Mouse (Mus musculus): ENCODE results near the gene Grin3b. TPM values are rescaled to one million over a fixed set of nuclear protein-coding genes. Genes with fewer than 3 reads are reported as not detected.
A peak's percentile ranks its signal among the peaks of the same experiment; 100 is the strongest.

The Grin3b gene
- polyA plus RNA-seq, 1 experiment from 2014 or later: 0.28 TPM

- DNase-seq (ENCODE audit: low spot score): no peak
- no peaks in the 10 kb centered on the region; the same call in 1 of the 2 replicates for H3K4me1 ChIP-seq
- 73% methylated on average over 36 of the region's 36 CpGs for WGBS
- peak overlapping the region; percentile 20 for H3K4me3 ChIP-seq
- peaks cover 26% of the 10 kb centered on the region for H3K27me3 ChIP-seq (ENCODE audit: low read depth, poor library complexity, severe bottlenecking)
- H3K27ac ChIP-seq: no peak overlapping the region
- H3K9me3 ChIP-seq (replicated peaks): 0 out of 2 replicates have a peak, but pooled peaks cover 3% of the 10 kb centered on the region
- H3K36me3 ChIP-seq: peaks cover 81% of the 10 kb centered on the region
Observed at GRCm38 (mm10) chr10:79976722-79977107, 6.2 kb downstream of the Grin3b start.

- 82% methylated on average over 28 of the region's 28 CpGs for WGBS
- Histone ChIP-seq H3K4me3 (peak overlapping the region; percentile 20; the same call in 1 of the 2 replicates), H3K4me1 (peaks cover under 1% of the 10 kb centered on the region), H3K9me3 (replicated peaks) (0 out of 2 replicates have a peak, but pooled peaks cover 3% of the 10 kb centered on the region), H3K36me3 (peaks cover 83% of the 10 kb centered on the region), H3K27me3 (ENCODE audit: low read depth, poor library complexity, severe bottlenecking) (peaks cover 20% of the 10 kb centered on the region), H3K27ac (no peak overlapping the region)
- DNase-seq (ENCODE audit: low spot score): no peak
Observed at GRCm38 (mm10) chr10:79977324-79977723, 6.8 kb downstream of the Grin3b start.

- H3K27ac ChIP-seq: no peak overlapping the region
- 96% methylated on average over 21 of the region's 21 CpGs for WGBS
Observed at GRCm38 (mm10) chr10:79978061-79978460, 7.5 kb downstream of the Grin3b start.

GRCm38 (mm10) chr10:79979401-79980155, 9.1 kb downstream of the Grin3b start:
- Histone ChIP-seq H3K27me3 (ENCODE audit: low read depth, poor library complexity, severe bottlenecking) (no peaks in the 10 kb centered on the region; the same call in 1 of the 2 replicates), H3K4me1 (peaks cover 15% of the 10 kb centered on the region), H3K9me3 (replicated peaks) (0 out of 2 replicates have a peak, but pooled peaks cover 3% of the 10 kb centered on the region), H3K27ac (no peak overlapping the region), H3K36me3 (peaks cover 76% of the 10 kb centered on the region), H3K4me3 (no peak overlapping the region)
- no peak for DNase-seq (ENCODE audit: low spot score)
- 92% methylated on average over 22 of the region's 22 CpGs for WGBS

More at GRCm38 (mm10) chr10:79978061-79978460, 7.5 kb downstream of the Grin3b start:
- Histone ChIP-seq H3K27me3 (ENCODE audit: low read depth, poor library complexity, severe bottlenecking) (peaks cover 13% of the 10 kb centered on the region), H3K4me3 (peak overlapping the region; percentile 4; the same call in 1 of the 2 replicates), H3K36me3 (peaks cover 87% of the 10 kb centered on the region), H3K4me1 (peaks cover 8% of the 10 kb centered on the region), H3K9me3 (replicated peaks) (0 out of 2 replicates have a peak, but pooled peaks cover 3% of the 10 kb centered on the region)
- no peak for DNase-seq (ENCODE audit: low spot score)

- Histone ChIP-seq H3K27me3 (ENCODE audit: low read depth, poor library complexity, severe bottlenecking) (no peaks in the 10 kb centered on the region; the same call in 1 of the 2 replicates), H3K9me3 (replicated peaks) (no peaks in the 10 kb centered on the region), H3K4me1 (peaks cover 41% of the 10 kb centered on the region), H3K36me3 (peaks cover 41% of the 10 kb centered on the region), H3K27ac (peak overlapping the region; percentile 92), H3K4me3 (peak overlapping the region; percentile 80)
- WGBS: 85% methylated on average over 5 of the region's 5 CpGs
- DNase-seq (ENCODE audit: low spot score): no peak
Observed at GRCm38 (mm10) chr10:79983205-79983604, 12.7 kb downstream of the Grin3b start.

GRCm38 (mm10) chr10:79983670-79984069, 13.2 kb downstream of the Grin3b start:
- under 1% methylated on average over 21 of the region's 21 CpGs for WGBS
- H3K27me3 ChIP-seq (ENCODE audit: low read depth, poor library complexity, severe bottlenecking): no peaks in the 10 kb centered on the region
- peak overlapping the region; percentile 92 for H3K27ac ChIP-seq
- H3K36me3 ChIP-seq: peaks cover 36% of the 10 kb centered on the region
- peak; percentile 73 for DNase-seq (ENCODE audit: low spot score)
- H3K4me3 ChIP-seq: peak overlapping the region; percentile 80
- H3K4me1 ChIP-seq: peaks cover 46% of the 10 kb centered on the region
- H3K9me3 ChIP-seq (replicated peaks): no peaks in the 10 kb centered on the region

- peak; percentile 85 for DNase-seq (ENCODE audit: low spot score)
- Histone ChIP-seq H3K4me1 (peaks cover 52% of the 10 kb centered on the region), H3K9me3 (replicated peaks) (no peaks in the 10 kb centered on the region), H3K27ac (peak within 1 kb of the TSS; percentile 92), H3K4me3 (peak within 1 kb of the TSS; percentile 80), H3K36me3 (peaks cover 30% of the 10 kb centered on the region), H3K27me3 (ENCODE audit: low read depth, poor library complexity, severe bottlenecking) (no peaks in the 10 kb centered on the region)
- WGBS: 2% methylated on average over 49 of the region's 49 CpGs
Observed at GRCm38 (mm10) chr10:79984195-79984816, 13.8 kb downstream of the Grin3b start, which contains the start of gene Tmem259. TSS of gene Tmem259 (minus strand) at chr10:79984330.

- peak; percentile 89 for DNase-seq (ENCODE audit: low spot score)
- 0% methylated on average over 22 of the region's 22 CpGs for WGBS
Observed at GRCm38 (mm10) chr10:79984871-79985270, 14.4 kb downstream of the Grin3b start.

GRCm38 (mm10) chr10:79985334-79986231, 15.1 kb downstream of the Grin3b start:
- Histone ChIP-seq H3K4me1 (peaks cover 64% of the 10 kb centered on the region), H3K4me3 (peak overlapping the region; percentile 80), H3K9me3 (replicated peaks) (no peaks in the 10 kb centered on the region), H3K27ac (peak overlapping the region; percentile 92), H3K36me3 (peaks cover 17% of the 10 kb centered on the region), H3K27me3 (ENCODE audit: low read depth, poor library complexity, severe bottlenecking) (no peaks in the 10 kb centered on the region)
- DNase-seq (ENCODE audit: low spot score): peak; percentile 68
- 6% methylated on average over 35 of the region's 35 CpGs for WGBS

More at GRCm38 (mm10) chr10:79984871-79985270, 14.4 kb downstream of the Grin3b start:
- H3K4me3 ChIP-seq: peak overlapping the region; percentile 80
- H3K27ac ChIP-seq: peak overlapping the region; percentile 92
- H3K27me3 ChIP-seq (ENCODE audit: low read depth, poor library complexity, severe bottlenecking): no peaks in the 10 kb centered on the region
- H3K9me3 ChIP-seq (replicated peaks): no peaks in the 10 kb centered on the region
- peaks cover 58% of the 10 kb centered on the region for H3K4me1 ChIP-seq
- H3K36me3 ChIP-seq: peaks cover 24% of the 10 kb centered on the region

- Histone ChIP-seq H3K27me3 (ENCODE audit: low read depth, poor library complexity, severe bottlenecking) (no peaks in the 10 kb centered on the region), H3K4me1 (peaks cover 71% of the 10 kb centered on the region), H3K4me3 (peak overlapping the region; percentile 80), H3K36me3 (peaks cover 17% of the 10 kb centered on the region), H3K27ac (peak overlapping the region; percentile 93; the same call in 1 of the 2 replicates), H3K9me3 (replicated peaks) (0 out of 2 replicates have a peak, but pooled peaks cover 4% of the 10 kb centered on the region)
- DNase-seq (ENCODE audit: low spot score): no peak
- WGBS: 46% methylated on average over 6 of the region's 6 CpGs
Observed at GRCm38 (mm10) chr10:79986232-79986878, 15.8 kb downstream of the Grin3b start.

GRCm38 (mm10) chr10:79986963-79987362, 16.4 kb downstream of the Grin3b start:
- WGBS: 6% methylated on average over 11 of the region's 11 CpGs
- Histone ChIP-seq H3K27me3 (ENCODE audit: low read depth, poor library complexity, severe bottlenecking) (no peaks in the 10 kb centered on the region), H3K4me1 (peaks cover 71% of the 10 kb centered on the region)

More at GRCm38 (mm10) chr10:79986963-79987362, 16.4 kb downstream of the Grin3b start:
- peak overlapping the region; percentile 65 for H3K4me3 ChIP-seq
- H3K9me3 ChIP-seq (replicated peaks): 0 out of 2 replicates have a peak, but pooled peaks cover 4% of the 10 kb centered on the region
- peak overlapping the region; percentile 93 for H3K27ac ChIP-seq
- peak; percentile 92 for DNase-seq (ENCODE audit: low spot score)
- peaks cover 18% of the 10 kb centered on the region for H3K36me3 ChIP-seq
